Mouse (Mus musculus) testis, postnatal 14 days (tissue): ENCODE measurements at regions not wholly inside any gene's neighbourhood (a gene's known extent, or its start where the extent isn't known, plus 50 kb on each side); places are given as distances from the start of the nearest gene placed in this dataset.

Source experiments
- DNase-seq: peaks from one replicate; pipeline ENCODE4 v3.0.0; 2021; ENCODE audit warnings: low spot score

DNA sequence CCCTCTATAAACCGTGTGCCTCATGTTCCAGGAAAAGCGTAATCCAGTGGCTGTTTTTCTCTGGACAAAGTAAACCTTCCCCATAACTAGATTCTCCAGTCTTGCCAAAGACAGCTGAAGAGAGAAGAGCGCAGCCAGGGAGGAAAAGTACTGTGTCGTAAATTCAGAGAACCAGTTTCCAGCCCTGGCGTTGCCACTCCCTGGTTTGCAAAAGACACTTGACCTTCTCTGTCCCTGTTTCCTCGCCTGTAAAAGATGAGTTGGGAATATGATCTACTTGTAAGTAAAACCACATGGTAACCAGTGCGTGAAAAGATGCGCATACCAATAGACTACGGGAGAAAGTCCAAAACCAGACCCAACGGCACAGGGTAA lies 160.1 kb upstream of the Paip1 start:
- DNase-seq = no peak

- DNase-seq = no peak
Measured at GRCm38 (mm10) chr13:119275500-119275899, 152.9 kb upstream of the Paip1 start.

- DNase-seq = no peak
Measured at GRCm38 (mm10) chr13:119277308-119277948, 151.0 kb upstream of the Paip1 start.

DNA sequence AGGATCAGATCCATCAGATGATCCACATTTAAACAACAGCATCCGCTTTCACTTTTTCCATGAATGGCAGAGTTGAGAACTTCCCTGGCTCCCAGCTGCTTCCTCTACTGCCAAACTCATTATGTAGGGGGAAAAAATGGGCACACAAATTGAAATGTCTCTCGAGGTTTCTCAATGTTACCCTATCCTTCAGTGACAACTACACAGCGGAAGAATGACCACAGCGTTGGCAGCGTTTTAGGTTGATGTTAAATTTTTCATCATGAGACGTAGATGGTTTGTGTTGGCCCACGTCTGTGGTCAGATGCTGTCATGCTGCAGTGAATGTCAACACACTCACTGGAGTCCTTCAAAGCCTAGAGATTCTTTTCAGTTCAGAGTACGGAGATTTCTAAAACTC lies 149.0 kb upstream of the Paip1 start:
- no peak for DNase-seq

- no peak for DNase-seq
Measured at GRCm38 (mm10) chr13:119280622-119281021, 147.8 kb upstream of the Paip1 start.

- DNase-seq = peak; percentile 16
Measured at GRCm38 (mm10) chr13:119283448-119283847, 145.0 kb upstream of the Paip1 start.

DNA sequence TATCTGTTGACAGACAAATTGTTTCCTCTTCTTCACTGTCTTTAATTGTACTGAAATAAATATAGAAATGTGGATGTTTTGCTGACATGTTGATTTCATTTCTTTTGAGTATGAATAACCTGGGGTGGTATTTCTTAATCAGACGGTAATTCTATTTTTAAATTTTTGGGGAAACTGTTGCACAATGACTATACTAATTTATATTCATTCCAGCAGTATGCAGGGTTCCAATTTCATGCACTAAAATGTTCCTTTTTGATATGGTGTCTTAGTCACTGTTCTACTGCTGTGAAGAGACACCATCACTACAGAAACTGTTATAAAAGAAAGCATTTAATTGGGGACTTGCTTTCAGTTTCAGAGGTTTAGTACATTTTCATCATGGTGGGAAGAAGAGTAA lies 119.2 kb upstream of the Paip1 start:
- no peak for DNase-seq

- no peak for DNase-seq
Measured at GRCm38 (mm10) chr13:119310013-119310412, 118.4 kb upstream of the Paip1 start.

GRCm38 (mm10) chr13:119314356-119314755 lies 114.0 kb upstream of the Paip1 start:
- DNase-seq = no peak

- no peak for DNase-seq
Measured at GRCm38 (mm10) chr13:119318358-119318757, 110.0 kb upstream of the Paip1 start.

- no peak for DNase-seq
Measured at GRCm38 (mm10) chr13:119325510-119325909, 102.9 kb upstream of the Paip1 start.

GRCm38 (mm10) chr13:119326877-119327625 lies 101.3 kb upstream of the Paip1 start:
- no peak for DNase-seq

DNA sequence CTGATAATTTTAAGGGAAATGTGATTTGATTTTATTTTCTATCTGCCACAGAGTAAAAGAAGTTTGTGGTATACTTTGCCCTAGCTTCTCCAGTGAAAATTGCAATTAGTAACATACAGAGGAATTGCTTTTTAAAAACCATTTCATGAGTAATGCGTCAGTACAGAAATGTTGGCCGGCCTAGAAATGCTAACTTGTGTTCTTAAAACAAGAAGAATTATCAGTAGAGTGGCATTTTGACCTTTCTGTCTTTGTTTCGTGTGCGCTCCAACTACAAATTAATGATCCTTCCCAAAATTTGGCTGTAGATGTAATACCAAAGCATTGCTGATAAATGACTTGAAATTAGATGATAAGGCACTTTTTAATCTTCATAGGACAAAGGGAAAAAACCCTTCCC lies 99.7 kb upstream of the Paip1 start:
- DNase-seq = no peak

GRCm38 (mm10) chr13:119331815-119332214 lies 96.6 kb upstream of the Paip1 start:
- no peak for DNase-seq

GRCm38 (mm10) chr13:119333915-119334314 lies 94.5 kb upstream of the Paip1 start:
- DNase-seq = no peak

DNA sequence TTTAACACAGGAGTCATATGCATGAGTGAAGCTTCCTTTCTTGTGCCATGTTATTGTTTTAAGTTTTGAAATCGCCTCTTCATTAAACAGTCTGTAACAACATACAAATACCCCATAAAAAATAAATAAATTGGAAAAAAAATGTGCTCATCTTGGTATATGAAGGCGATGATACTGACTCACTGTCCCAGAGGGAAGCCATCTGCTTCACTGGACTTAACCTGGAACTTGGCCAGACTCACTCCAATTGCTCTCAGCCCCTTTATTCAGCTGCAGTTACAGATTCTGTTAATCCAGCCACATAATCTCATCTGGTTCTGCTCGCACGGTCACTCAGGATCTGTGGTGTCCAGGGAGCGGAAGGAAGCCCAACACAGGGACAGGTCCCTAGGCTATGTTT lies 90.5 kb upstream of the Paip1 start:
- no peak for DNase-seq

- no peak for DNase-seq
Measured at GRCm38 (mm10) chr13:119339016-119339415, 89.4 kb upstream of the Paip1 start.

DNA sequence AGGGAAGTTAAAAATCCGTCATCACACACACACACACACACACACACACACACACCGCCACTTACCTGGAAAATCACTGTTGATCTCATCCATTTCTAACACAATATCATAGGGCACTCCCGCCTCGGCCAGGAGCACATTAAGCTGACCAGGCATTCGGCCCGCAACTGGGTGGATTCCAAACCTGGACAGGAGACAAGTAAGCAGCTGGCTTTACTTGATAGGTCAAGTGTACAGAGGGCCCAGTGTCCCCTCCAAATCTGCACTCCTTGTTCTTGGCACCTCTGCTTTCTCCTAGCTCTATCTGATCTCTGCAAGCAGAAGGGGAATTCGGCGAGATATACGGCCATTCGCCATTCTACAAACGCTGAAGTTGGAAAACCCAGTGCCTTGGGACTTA lies 88.6 kb upstream of the Paip1 start:
- peak; percentile 71 for DNase-seq

DNA sequence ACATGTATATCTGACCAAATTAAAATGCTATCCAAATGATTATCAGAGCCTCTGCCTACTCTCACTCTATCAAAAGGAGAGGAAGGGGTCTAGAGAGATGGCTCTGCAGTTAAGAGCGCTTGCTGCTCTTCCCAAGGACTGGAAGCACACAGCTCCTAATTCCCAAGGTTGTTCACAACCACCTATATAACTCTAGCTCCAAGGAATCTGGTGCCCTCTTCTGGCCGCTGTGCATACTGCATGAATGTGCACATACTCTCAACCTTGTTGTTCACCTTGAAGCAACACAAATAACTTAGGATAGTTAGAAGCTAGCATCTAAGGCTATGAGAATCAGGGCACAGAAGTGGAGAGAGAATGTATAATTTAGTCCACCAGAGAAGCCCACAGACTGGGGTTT lies 86.6 kb upstream of the Paip1 start:
- no peak for DNase-seq

DNA sequence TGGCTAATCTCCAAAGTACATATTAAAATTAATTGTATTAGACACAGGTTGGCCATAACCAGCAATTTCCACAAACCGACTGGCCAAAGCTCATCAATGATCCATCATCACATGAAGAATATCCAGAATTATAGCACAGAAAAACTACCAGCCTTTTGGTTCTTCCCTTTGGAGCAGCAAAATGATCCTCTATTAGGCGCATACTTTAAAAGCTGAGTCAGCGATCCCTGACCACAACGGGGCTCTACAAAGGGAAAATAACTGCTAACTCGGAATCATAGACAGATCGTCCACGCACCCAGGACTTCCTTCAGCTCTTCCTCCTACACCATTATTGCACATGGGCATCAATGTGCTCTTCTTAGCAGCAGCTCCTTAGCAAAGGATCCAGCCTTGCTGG lies 85.6 kb upstream of the Paip1 start:
- DNase-seq = no peak

GRCm38 (mm10) chr13:119347988-119348387 lies 80.4 kb upstream of the Paip1 start:
- DNase-seq = no peak

DNA sequence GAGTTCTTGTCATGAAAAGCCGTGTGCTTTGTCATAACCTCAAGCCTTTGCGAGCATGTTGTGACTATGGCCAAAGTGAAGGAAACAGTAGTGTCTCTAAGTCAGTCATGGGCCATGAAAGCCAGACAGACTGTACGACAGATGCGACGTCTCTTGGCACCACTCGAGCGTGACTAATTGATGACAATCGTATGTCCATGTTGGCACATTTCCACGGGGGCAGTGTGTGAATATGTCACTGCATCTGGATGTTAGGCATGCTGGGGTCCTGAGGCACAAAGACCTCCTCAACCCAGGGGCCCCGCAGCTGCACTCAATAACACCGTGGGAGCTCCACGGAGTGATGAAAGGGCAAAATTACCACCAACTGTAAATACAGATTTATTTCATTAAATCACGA lies 77.1 kb upstream of the Paip1 start:
- DNase-seq = no peak

DNA sequence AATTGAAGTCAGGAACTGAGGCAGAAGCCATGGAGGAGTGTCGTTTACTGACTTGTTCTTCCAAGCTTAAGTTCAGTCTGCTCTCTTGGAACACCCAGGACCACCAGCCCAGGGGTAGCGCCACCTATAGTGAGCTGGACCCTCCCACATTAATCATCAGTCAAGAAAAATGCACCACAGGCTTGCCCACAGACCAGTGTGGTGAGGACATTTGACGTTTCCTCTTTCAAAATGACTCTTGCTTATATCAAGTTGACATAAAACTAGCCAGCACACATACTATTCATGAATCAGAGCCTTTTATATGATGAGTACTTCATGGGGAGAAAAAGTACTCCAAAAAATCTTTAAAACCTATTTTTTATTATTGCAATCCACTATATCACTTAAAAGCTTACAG lies 69.7 kb upstream of the Paip1 start:
- no peak for DNase-seq

DNA sequence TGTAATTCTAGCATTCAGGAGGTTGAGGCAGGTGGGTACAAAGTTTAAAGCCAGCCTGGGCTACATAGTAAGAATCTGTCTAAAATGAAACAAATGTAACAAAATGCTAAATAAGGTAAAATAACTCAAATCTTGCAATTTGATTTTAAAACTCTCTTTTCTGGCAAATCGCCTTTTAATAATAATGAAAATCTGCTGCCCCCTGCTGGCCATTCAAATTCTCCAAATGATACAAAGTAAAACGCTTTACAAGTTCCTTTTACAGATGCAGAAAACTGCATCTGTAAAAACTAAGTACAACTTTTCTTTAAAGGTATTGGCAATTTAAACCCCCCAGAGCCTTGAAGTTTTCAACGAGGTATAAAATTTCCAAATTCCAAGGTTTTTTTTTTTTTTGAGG lies 65.0 kb upstream of the Paip1 start:
- DNase-seq = no peak
